Mouse (Mus musculus) heart, postnatal 10 days (tissue): ENCODE measurements around the gene Trappc2l. TPM values are rescaled to one million over a fixed set of nuclear protein-coding genes. Genes with fewer than 3 reads are reported as not detected.

ENCODE experiments used
- DNase-seq, 2 experiments: peaks; one replicate each; pipeline ENCODE4 v3.0.0; 2021
- intact Hi-C: fragments of 180-260 bp; cut with DNase I; formaldehyde crosslinking; loops from one replicate; pipeline ENCODE4 v1.15.1; 2025
- total RNA-seq, 2 experiments: library from RNA; stranded (reverse); gene quantifications; 2 replicates each; pipeline ENCODE4 v1.2.3; 2021

The Trappc2l gene
- total RNA-seq, 2 experiments from 2014 or later, result 54.7 to 57.4 TPM

DNA sequence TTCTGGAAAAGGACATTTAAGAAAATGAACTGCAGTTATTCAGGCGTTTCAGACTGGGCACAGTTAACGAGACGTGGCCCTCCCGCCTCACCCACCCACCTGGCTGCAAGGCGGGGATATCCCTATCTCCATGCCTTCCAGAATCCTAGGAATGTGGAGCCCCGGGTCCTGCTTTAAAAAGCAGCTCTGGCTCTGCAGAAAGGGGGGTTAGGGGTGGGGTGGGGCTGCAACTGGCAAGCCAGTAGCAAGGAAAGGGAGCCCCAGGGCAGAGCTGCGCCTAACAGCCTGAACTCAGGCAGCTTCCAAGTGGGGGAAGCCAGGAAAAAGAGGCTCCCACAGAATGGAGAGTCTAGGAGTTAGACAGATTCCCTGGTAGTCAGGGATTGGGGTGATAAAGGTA is 32.2 kb upstream of the Trappc2l start:
- no peak for DNase-seq
- intact Hi-C loops, result no loop called here

DNA sequence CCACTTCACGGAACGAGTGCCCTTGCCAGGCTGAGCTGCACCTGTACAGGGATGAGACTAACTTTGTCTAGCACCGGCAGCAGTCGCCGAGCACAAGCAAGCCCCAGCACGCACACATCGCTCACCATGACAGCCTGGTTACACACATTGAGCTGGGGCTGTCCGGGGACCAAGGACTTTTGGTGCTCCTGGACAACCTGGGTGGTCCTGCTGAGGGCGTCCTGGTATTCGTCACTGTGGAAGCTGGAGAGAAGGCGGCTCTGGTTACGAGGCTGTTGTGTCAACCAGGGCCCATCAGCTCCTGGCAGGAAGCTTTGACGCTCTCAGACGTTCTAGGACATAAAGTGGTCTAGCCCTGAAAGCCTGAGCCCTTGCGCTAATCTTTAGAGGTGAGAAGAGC is 30.5 kb upstream of the Trappc2l start:
- DNase-seq, result no peak
- intact Hi-C loops, result no loop called here

DNA sequence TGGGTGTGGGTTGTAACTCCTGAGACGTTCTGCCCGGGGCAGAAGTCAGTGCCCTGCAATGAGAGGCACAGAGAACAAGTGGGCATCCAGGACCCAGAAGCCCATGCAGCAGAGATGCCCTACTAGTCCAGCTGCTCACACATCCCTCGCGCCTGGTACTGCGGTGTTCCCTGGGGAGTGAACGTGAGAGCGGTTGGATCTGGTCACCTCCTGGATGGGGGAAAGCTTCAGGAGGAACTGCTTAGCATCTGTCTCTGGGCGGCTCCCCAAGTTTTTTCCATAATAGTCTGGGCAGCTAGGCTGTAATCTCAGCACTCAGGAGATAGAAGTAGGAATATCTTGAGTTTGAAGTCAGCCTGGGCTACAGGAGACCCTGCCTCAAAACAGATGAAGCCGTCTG is 26.5 kb upstream of the Trappc2l start:
- no peak for DNase-seq
- intact Hi-C loops, result no loop called here

DNA sequence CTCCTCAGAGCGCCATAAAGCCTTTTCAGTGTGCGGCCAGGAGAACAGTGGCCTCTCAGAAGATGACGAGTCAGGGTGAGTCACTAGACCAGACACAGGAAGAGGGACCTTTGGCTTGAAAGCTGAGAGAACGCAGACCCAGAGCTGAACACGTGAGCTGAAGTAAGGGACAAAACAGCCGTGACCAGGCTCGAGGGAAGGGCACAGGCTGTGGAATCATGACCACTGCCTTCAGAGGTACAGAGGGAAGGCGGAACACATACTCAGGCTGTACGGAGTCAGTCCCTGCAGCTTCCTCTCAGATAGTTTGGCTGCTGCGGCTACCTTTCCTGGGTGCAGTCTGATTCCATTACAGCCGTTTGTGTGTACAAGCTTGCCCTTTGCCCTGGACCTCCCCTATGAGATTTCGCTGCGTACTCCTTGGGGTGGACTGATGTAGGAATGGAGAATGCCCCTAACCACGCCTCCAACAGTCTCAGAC is 26.0 kb upstream of the Trappc2l start:
- intact Hi-C loops, result no loop called here
- DNase-seq, result no peak

DNA sequence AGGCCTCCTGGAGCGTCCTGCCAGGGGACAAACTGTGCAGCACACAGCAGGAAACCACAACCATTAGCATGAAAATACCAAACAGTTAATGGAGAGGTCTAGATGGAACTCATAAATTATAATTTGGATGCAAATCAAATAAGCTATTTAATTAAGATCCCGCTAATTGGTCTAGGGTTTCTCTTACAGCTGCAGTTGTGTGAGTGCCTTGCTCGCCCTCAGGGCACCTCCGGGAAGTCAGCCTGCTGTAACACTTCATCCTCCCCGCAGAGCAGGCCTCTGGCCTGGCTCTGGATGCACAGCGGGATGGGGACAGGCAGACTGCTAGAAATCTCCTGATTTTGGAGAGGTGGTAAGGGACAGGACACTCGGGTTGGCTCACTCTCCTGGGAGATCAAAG is 25.3 kb upstream of the Trappc2l start:
- DNase-seq, result no peak
- intact Hi-C loops, result no loop called here

DNA sequence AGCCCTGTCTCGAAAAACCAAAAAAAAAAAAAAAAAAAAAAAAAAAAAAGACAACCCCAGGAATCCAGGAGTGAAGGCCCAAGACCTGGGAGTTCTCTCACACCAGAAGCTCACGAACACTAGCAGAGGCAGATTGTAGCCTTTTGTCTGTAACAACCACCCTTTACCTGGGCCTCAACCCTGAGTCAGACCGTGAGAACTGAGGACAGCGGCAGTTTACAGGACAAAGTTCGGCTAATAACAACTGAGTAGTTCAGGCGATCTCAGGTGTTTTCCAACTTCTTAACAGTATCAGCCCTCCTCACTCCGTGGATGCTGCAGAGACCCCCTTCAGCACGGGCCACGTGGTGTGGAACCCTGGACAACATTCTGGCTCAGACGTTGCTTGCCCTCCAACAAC is 24.7 kb upstream of the Trappc2l start:
- no peak for DNase-seq
- intact Hi-C loops, result no loop called here

DNA sequence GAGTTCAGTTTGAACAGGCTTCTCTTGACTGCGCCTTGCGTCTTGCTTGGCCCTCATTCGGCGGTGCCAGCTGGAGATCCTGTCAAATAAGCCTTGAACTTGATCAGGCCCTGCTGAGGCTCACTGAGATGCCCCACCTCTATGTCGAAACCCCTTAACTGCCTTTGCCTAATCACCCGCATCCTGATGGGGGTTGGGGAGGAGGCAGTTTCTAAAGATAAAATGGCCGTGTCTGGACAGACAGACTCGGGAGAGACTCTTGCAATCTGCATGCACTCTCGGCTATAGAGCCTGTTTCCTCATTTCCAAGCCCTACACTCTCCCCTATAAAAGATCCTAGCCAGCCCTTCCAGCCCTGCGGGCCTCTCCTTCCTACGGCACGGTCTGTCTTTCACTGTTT is 18.2 kb upstream of the Trappc2l start:
- no peak for DNase-seq
- intact Hi-C loops, result no loop called here

DNA sequence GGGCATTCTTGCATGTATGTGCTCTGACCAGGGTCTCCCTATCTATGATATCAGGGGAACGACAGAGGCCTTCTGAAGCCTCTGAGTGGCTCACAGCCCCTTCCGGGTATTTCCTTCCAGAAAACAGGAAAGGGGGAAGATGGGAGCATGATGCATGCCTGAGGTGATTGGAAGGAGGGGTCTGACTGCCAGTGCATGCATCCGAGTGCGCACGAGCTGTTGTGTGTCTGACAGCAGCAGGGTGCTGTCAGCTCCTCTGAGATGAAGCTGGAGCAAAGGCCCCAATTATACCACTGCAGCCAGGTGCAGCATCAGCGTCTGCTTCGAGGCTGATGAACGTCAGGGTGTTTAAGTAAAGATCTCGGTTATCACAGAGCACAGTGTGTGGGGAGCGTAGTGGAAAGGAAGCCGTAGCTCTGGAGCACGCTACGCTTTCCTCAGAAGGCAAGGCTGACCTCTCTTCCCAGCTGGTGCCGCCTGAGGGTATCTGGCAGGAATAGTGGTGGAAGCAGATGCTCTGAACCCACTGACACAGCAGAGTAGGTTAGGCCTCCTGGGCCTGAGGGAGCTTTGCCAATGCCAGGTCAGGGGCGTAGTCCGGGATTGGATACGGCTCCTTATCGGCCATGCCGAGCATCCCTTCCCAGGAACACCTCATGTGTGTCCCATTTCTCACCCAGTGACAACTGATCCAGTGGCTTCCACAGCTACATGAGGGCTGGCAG is 17.5 kb upstream of the Trappc2l start:
- intact Hi-C loops, result no loop called here
- no peak for DNase-seq

DNA sequence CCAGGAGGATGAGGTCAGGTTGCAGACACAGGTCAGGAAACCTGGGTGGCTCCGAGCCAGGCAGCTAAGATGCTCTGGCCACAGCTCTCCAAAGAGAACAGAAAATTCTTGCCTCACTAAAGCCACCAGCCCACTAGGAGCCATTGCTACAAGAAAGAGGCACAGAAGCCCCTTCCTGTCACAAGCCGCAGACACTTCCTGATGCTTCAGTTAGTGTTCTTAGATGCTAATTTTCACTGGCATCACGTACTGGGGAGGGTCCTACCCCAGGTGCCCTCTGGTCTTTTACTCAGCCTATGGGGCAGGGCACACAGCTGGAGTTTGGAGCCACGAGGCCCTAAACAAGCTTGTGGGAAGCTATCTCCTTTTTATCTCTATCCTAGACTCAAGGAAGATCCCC is 15.4 kb upstream of the Trappc2l start:
- DNase-seq, result no peak
- intact Hi-C loops, result no loop called here

DNA sequence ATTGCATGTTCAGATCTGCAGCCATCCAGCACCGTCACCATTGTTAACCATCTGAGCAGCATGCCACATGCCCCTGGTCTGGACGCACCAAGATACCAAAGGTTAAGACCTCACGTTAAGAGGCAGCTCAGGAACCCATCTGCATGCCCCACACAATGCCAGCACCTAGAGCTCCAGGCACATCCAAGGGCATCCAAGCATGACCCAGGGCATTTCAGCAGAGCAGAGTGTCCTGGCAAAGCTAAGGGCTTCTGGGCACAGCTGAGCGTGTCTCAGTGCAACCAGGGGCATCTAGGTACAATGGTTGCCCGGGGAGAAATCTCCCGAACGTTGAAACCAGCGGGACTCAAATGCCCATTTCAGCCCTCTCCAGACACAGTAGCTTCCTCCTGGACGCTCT is 10.8 kb upstream of the Trappc2l start:
- DNase-seq, result no peak
- intact Hi-C loops, result no loop called here

DNA sequence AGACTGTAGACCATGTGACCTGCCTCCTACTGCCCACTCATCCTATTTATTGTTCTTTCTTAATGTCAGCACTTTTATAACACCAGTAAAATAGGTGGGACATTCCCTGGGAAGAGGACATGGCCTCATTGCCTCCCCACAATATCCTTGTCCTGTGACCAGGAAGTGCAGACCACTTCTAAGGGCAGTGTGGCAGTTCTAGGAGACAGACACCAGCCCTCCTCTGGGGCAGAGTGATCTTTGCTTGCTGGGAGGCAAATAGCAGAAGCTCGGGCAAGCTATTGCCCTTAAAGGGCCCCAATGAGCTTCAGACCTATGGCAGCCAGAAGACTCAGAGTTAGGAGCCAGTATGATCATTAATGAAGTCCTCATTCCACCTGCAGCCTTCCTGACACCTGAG is 6.8 kb upstream of the Trappc2l start:
- no peak for DNase-seq
- intact Hi-C loops, result no loop called here

DNA sequence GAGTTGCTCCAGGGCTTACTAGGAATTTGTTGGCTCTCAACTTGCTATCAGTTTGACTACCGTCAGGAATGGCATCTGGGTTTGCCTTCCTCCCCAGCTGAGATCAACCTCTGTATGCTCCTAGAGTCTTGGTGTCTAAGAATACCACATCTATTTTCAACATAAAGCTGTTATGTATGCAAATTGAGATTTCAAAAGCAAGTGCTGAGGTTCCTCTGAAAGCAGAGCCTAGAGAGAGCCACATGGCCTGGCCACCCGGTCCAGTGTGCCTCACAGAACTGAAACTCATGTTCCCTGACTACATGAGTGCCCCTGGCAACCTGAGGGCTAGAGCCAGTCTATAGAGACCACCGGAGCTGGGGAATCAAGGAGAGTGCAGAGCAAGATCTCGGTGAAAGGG is 6.1 kb upstream of the Trappc2l start:
- intact Hi-C loops, result no loop called here
- no peak for DNase-seq

DNA sequence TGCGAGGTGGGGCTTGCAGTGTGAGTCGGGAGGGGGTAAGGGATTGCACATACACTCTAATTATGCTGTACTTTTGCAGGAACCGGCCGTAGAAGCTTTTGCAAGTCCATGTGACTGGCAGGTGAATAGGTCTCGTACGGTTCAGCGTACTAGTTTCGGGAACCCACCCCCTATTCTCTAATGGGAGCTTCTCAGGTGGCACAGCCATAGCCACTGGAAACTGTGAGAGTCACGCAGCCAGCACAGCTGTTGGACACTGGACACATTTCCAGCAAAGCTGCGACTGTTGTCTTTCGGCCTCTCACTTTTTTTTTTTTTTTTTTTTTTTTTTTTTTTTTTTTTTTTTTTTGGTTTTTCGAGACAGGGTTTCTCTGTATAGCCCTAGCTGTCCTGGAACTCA is 4.6 kb upstream of the Trappc2l start:
- intact Hi-C loops, result no loop called here
- DNase-seq, result no peak

DNA sequence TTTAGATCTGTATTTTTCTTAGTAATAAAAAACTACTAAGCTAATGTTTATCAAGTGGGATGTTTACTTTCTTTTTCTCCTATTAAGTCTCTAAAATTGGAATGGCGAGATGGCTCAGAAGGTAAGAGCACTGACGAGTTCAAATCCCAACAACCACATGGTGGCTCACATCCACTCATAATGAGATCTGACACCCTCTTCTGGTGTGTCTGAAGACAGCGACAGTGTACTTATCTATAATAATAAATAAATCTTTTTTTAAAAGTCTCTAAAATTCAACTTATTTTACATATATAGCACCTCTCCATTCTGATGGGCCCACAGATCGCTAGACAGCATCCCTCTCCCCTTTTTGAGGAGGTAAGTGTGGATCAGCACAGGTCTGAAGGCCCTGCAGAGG is 1.2 kb upstream of the Trappc2l start:
- intact Hi-C loops, result loop anchor here (2.0 to 10.0 kb wide), 3 partner anchors 43 to 585 kb away; no protein-coding TSS in a partner anchor
- DNase-seq, result no peak

DNA sequence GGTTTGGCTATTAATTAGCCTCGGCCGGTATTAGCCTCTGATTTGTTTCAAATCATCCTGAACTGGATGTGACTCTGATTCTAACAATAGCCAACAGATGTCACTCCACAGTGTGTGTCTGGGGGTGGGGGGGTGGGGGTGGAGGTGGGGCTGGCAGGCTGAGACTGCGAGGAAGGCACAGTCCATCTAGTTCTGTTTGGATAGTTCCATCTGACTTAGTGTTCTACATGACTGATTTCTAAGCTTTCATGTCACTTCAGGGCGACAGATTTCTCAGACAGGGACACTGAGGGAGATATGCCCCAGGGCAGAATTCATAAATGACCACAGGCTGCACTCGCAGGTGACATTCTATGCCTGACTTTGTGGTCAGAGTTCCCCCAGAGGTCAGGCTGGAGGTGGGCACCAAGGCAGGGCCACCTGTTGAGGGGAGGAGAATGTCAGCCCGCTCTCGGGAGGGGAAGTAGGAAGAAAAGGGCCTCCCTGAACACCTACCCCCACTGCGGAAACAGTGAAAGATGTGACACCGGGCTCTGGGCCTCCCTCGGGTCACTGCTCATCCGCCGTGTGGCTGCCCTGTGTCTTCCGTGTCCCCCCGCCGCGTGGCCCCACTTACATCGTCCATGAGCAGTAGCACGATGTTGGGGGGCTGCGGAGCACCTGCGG is 695 bp upstream of the Trappc2l start:
- DNase-seq, result no peak
- intact Hi-C loops, result loop anchor here (2.0 to 10.0 kb wide), 3 partner anchors 44 to 584 kb away; no protein-coding TSS in a partner anchor

DNA sequence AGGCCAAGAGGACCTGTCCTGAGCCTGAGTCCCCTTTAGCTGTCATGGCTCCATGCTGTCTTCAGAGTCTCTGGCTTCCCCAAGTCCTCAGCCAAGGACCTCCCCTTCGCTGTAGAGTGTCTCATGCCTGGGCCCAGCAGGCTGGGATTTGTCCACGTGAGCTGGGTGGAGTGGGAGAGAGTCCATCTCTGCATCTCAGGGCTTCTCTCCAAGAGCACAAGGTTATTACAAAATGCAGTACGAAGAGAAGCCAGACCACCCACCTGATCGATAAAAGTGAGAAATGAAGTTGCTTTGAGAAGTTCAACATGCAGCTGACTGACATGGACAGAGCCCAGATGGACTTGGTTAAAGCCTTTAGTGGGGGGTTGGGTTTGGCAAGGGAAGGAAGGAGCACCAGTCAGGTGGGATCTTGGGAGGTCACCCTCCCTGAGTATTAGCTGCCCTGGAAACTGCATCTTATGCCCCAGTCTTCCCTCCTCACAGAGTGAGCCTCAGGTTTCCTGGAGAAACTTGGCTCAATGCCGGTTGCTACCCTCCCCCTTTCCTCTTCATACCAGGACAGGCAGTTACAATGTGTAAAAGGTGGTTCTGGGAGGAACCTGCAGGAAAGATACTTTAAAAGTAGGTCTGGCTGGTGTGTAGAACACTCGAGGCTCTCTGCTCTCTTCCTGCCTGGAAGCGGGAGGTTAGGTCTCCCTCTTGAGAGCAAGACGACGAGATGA is 4.9 kb downstream of the Trappc2l start:
- peak in 1 of 2 experiments; percentile 48 for DNase-seq
- intact Hi-C loops, result loop anchor here (5.0 to 10.0 kb wide), 2 partner anchors 196 to 578 kb away; no protein-coding TSS in a partner anchor

DNA sequence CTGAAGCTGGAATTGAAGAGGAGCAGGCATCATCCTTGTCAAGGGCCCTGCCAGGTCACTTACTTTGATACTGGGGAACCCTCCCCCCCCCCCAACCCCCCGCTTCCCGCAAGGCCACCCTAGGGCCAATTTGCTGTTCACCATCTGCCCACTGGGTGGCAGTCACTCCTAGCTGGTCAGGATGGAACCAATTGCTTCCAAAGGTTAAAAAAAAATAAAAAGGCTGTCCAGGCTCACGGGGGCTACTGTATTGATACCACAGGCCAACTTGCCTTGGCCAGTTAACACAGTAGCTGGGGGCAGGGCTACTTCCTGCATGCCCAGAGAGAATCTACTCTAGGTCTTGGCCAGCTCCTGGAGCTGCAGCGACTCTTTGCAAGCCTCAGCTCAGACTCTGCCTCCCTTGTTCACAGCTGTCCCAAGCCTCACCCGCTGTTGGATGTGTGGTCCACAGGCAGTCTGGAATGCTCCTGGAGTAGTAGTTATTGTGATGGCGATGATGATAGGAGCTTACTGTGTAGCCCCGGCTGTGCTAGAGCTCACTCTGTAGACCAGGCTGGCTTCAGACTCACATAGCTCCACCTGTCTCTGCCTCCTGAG is 6.6 kb downstream of the Trappc2l start:
- intact Hi-C loops, result loop anchor here (1.0 to 10.0 kb wide), 4 partner anchors 61 to 577 kb away; no protein-coding TSS in a partner anchor
- DNase-seq, result peak; percentile 85 to 94

DNA sequence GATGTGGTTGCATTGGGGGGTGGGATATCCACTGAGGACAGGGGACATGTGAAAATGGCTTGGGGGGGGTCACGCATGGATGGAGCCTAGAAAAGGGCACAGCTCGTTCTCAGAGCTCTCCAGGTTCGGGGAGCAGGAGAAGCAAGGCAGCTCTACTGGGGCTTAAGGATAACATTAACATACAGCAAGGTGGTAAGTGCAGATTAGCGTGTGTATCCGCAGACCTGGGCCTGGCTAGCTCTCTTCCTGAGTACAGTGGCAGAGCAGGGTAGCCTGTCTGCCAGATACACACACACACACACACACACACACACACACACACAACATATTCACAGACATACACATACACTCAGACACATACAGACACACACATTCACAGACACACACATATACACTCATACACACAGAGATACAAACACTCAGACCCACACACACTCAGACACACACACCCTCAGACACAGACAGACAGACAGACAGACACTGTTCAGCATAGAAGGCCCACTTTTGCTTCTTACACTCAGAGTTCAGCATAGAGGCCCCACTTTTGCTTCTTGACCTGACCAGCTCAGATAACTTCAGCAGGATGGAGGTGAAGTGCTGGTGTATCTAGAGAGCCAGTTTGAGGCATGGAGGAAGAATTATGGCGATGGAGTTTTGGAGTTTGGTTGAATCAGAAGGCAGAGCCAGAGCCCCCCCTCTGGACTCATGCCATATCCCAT is 7.4 kb downstream of the Trappc2l start:
- no peak for DNase-seq
- intact Hi-C loops, result loop anchor here (1.0 to 10.0 kb wide), 4 partner anchors 60 to 576 kb away; no protein-coding TSS in a partner anchor

DNA sequence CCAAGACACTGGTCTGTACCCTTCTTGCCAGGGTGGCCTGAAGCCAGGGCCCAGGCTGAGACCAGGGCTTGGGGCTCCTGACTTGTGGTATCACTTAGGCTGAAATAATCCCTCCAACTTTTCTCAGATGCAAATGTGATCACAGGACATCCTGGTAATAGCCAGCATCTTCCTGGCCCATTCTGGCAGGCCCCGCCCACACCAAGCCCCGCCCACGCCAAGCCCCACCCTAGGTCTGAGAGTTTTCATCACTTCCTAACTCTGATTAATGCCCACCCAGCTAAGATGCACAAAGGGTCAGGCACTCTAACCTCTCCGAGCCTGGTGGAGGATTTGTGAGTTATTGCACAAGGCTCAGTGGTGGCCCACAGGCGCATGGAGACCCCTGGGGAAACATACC is 9.0 kb downstream of the Trappc2l start:
- intact Hi-C loops, result no loop called here
- DNase-seq, result no peak

DNA sequence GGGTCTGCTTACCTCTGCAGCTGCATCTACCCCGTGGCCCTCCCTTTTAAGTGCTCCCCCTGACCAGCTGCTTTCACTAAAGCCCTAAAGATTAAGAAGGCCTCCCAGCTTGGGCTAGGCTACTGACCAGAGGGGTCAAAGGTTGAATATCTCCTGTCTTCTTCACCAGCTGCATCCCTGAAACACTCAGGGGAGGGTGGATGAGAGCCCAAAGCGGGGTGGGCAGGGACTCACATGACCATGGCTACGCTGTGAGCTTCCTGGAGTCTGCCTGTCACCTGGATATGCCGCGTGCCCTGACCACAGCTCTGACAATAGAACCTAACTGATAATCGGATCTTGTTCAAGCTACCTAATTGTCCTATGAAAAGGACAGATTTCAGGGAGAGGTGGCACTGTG is 11.3 kb downstream of the Trappc2l start, which contains the start of gene Pabpn1l:
Gene Pabpn1l, minus strand, starts transcription at position 13 of the 400 bp plus-strand sequence.
- intact Hi-C loops, result no loop called here
- no peak for DNase-seq
